Mouse (Mus musculus): ENCODE results near the gene Pccb. TPM values are rescaled to one million over a fixed set of nuclear protein-coding genes. Genes with fewer than 3 reads are reported as not detected.

Gene Pccb
- polyA plus RNA-seq, 1 experiment = 69.9 TPM

DNA sequence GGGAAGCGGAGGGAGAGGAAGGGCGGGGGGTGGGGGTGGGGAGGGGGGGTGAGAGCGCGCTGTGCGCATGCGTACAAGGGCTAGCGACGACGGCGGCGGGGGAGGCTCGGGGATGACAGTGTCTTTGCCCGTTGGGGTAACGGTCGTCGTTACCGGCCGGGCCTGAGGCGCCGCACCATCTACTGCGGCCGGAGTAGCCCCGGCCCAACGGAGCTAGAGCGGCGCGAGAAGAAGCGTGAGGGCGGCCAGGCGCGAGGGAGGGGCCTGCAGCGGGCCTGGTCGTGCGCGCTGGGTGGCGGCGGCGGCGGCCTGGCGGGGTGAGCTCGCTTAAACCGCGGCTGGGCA is 39.3 kb upstream of the Pccb start, which contains the start of gene Msl2:
Gene Msl2, plus strand, starts transcription at position 115 of the 345 bp plus-strand sequence.
- TF ChIP-seq POLR2A (IDR thresholded peaks at IDR 0.05; ENCODE audit: extremely low read depth, insufficient read depth, low read length) = peak; percentile 76
- TF ChIP-seq CTCF (IDR thresholded peaks at IDR 0.05; ENCODE audit: extremely low read depth, insufficient read depth, low read length) = no peak
- peak within 1 kb of the TSS; percentile 94 for H3K4me3 ChIP-seq (ENCODE audit: insufficient read depth, low read length)
- peaks cover 5% of the 10 kb centered on the region; the same call in 1 of the 2 replicates for H3K4me1 ChIP-seq (ENCODE audit: control insufficient read depth, insufficient read depth, low read length)
- peak within 1 kb of the TSS; percentile 100 for H3K27ac ChIP-seq (ENCODE audit: insufficient read depth, low read length)

DNA sequence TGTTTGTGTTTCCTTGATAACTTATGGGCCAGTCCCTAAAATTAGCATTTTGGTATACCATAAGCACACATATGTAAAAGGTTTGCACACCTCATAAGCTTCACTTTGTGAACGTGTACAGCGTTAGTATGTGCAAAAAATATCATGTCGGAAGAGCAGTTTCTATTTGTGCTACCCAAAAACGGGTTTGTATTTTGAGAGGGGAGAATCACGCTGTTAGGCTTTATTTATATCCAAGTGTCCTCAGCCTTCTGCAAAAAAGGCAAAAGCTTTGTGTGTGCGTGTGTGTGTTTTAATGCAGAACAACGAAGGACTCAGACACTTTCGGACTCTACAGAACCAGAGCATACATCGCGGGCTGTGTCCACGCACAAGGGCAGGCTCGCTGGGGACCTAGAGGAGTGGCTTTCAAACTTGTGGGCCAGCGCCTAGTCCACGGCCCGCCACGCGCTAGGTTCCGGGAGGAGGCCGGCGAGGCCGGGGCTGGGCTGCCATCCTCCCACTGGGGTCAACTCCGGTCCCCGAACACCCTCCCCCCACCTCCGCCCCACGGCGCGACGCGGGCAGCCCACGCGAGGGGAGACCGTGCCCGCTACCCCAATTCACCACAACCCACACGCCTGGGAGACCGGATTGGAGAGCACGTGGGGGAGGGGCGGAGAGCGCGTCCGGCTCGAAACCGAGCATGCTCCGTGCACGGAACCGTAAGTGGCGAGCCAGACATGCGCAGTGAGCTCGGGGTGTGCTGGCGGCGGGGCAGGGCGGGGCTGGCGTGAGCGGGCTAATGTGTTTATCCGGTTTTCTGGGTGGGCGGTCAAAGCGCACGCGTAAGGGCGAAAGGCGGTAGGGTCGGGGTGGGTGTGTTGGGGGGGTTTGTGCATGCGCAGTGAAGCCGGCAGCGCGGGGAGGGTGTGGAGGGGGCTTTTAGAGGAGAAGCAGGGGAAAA is 38.6 kb upstream of the Pccb start:
- TF ChIP-seq CTCF (IDR thresholded peaks at IDR 0.05; ENCODE audit: extremely low read depth, insufficient read depth, low read length) (no peak), POLR2A (IDR thresholded peaks at IDR 0.05; ENCODE audit: extremely low read depth, insufficient read depth, low read length) (peak; percentile 68; the same call in 1 of the 2 replicates)
- H3K4me3 ChIP-seq (ENCODE audit: insufficient read depth, low read length) = peak overlapping the region; percentile 94
- H3K27ac ChIP-seq (ENCODE audit: insufficient read depth, low read length) = peak overlapping the region; percentile 72
- H3K4me1 ChIP-seq (ENCODE audit: control insufficient read depth, insufficient read depth, low read length) = peaks cover 2% of the 10 kb centered on the region; the same call in 1 of the 2 replicates

DNA sequence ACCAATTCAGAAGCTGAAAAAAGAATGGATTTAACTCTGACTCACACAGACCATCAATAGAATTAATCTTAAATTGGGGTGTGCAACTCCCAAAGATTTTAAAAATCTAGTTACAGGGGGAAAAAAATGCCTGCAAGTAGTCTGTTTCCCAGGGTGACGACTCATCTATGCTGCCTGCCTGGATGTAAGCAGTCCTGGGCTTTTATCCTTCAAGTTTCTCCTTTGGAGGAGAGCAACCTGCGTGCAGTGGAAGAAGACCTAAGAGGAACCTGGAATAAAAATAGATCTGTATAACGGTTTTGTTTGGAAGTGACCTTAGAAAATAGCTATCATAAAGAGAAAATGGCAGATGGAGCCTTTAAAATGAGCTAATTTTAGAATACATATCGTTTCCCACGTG is 37.8 kb upstream of the Pccb start:
- Histone ChIP-seq H3K4me3 (ENCODE audit: insufficient read depth, low read length) (no peak overlapping the region), H3K4me1 (ENCODE audit: control insufficient read depth, insufficient read depth, low read length) (no peaks in the 10 kb centered on the region), H3K27ac (ENCODE audit: insufficient read depth, low read length) (no peak overlapping the region)
- TF ChIP-seq CTCF (IDR thresholded peaks at IDR 0.05; ENCODE audit: extremely low read depth, insufficient read depth, low read length) = no peak
- no peak for TF ChIP-seq POLR2A (IDR thresholded peaks at IDR 0.05; ENCODE audit: extremely low read depth, insufficient read depth, low read length)

DNA sequence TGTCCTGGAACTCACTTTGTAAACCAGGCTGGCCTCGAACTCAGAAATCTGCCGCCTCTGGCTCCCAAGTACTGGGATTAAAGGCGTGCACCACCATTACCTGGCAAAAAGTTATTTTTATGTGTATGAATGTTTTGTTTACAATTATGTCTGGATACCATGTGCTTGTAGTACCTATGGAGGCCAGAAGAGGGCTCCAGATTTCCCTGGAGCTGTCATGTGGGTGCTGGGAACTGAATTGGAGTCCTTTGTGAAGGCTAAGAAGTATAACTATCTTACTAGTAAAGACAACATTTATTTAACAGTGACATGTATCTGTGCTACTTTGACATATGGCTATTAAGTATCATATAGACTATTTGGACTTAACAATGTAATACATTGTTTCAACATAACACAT is 35.1 kb upstream of the Pccb start:
- TF ChIP-seq CTCF (IDR thresholded peaks at IDR 0.05; ENCODE audit: extremely low read depth, insufficient read depth, low read length) (no peak), POLR2A (IDR thresholded peaks at IDR 0.05; ENCODE audit: extremely low read depth, insufficient read depth, low read length) (no peak)
- H3K4me3 ChIP-seq (ENCODE audit: insufficient read depth, low read length) = no peak overlapping the region
- no peaks in the 10 kb centered on the region for H3K4me1 ChIP-seq (ENCODE audit: control insufficient read depth, insufficient read depth, low read length)
- no peak overlapping the region for H3K27ac ChIP-seq (ENCODE audit: insufficient read depth, low read length)

DNA sequence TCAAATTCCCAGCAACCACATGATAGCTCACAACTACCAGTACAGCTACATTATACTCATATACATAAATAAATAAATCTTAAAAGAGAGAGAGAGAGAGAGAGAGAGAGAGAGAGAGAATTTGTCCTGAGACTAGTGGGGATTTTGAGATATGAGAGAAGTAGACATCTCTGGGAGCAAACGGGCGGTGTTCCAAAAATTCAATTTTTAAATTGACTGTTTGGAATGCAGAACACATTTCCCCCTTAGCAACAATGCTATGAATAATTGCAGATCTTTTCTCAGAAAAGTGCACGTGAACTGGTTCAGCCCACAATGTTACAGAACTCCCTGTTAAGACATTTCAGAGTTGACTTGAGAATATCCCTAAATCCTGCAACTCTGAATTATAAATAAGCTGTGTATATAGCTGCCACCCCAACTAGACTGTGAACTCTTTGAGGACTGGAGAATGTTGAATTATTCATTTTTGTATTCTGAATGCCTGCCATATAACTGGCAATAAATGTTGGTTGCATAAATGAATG is 30.4 kb upstream of the Pccb start:
- TF ChIP-seq POLR2A (IDR thresholded peaks at IDR 0.05; ENCODE audit: extremely low read depth, insufficient read depth, low read length) (no peak), CTCF (IDR thresholded peaks at IDR 0.05; ENCODE audit: extremely low read depth, insufficient read depth, low read length) (no peak)
- no peaks in the 10 kb centered on the region for H3K4me1 ChIP-seq (ENCODE audit: control insufficient read depth, insufficient read depth, low read length)
- H3K4me3 ChIP-seq (ENCODE audit: insufficient read depth, low read length) = no peak overlapping the region
- H3K27ac ChIP-seq (ENCODE audit: insufficient read depth, low read length) = no peak overlapping the region; the same call in 1 of the 2 replicates

DNA sequence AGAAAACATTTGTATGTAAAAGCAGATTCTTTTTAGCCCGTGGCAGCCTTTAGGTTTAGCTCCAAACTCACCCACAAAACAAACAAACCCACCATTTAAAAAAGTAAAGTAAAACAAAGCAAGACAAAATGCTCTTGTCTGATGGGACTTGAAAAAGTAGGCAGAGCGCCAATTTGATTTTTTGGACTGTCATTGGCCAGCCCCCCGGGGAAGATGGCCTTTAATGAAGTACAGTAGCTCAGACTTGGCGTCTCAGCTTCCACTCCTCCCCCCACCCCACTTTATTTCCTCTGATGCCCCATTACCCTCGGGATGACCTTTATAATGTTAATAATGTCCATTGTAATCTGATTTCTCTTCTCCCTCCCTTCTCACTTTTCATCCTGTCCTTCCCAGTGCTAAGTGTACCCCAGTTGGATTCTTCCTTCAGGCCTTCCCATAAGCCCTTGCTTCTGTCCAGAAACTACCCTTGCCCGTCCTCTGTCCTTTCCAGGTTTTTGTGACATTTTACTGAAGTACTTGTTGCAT is 27.6 kb upstream of the Pccb start:
- Histone ChIP-seq H3K4me3 (ENCODE audit: insufficient read depth, low read length) (no peak overlapping the region), H3K4me1 (ENCODE audit: control insufficient read depth, insufficient read depth, low read length) (no peaks in the 10 kb centered on the region), H3K27ac (ENCODE audit: insufficient read depth, low read length) (no peak overlapping the region)
- no peak for TF ChIP-seq POLR2A (IDR thresholded peaks at IDR 0.05; ENCODE audit: extremely low read depth, insufficient read depth, low read length)
- no peak for TF ChIP-seq CTCF (IDR thresholded peaks at IDR 0.05; ENCODE audit: extremely low read depth, insufficient read depth, low read length)

DNA sequence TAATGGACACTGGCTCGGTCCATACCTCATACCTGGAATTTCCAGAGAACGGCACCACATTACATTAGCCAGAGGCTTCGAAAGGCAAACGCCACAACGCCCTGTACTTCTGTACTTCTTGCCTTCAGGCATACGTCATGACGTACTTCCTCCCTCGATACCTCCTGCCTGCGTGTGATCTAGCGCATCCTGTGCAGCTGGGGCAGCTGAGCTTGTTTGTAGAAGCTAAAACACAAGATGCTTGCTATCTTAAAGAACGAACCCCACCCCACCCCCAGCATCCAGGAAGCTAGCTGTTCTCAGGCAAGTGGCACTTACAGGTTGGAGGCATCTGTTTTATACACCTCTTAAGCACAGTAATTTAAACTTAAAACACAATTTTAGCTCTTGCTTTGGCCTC is 26.3 kb upstream of the Pccb start:
- TF ChIP-seq CTCF (IDR thresholded peaks at IDR 0.05; ENCODE audit: extremely low read depth, insufficient read depth, low read length) = no peak
- no peak for TF ChIP-seq POLR2A (IDR thresholded peaks at IDR 0.05; ENCODE audit: extremely low read depth, insufficient read depth, low read length)
- Histone ChIP-seq H3K4me1 (ENCODE audit: control insufficient read depth, insufficient read depth, low read length) (no peaks in the 10 kb centered on the region), H3K4me3 (ENCODE audit: insufficient read depth, low read length) (no peak overlapping the region), H3K27ac (ENCODE audit: insufficient read depth, low read length) (no peak overlapping the region)

DNA sequence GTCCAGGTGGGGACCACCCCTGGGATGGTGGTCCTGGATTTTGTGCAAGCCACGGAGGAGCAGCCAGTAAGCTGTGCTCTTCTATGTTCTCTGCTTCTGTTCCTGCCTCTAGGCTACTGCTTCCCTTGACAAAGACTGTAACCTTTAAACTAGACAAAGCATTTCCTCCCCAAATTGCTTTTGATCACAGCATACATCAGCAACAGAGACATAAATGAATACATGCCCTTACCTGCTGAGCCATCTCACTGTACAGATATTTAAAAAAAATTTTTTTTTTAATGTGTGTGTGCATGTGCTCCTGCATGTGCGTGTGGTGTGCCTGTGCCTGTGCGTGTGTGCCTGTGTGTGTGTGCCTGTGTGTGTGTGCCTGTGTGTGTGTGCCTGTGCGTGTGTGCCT is 22.5 kb upstream of the Pccb start:
- no peak for TF ChIP-seq POLR2A (IDR thresholded peaks at IDR 0.05; ENCODE audit: extremely low read depth, insufficient read depth, low read length)
- no peak for TF ChIP-seq CTCF (IDR thresholded peaks at IDR 0.05; ENCODE audit: extremely low read depth, insufficient read depth, low read length)
- no peak overlapping the region for H3K27ac ChIP-seq (ENCODE audit: insufficient read depth, low read length)
- H3K4me3 ChIP-seq (ENCODE audit: insufficient read depth, low read length) = no peak overlapping the region
- H3K4me1 ChIP-seq (ENCODE audit: control insufficient read depth, insufficient read depth, low read length) = no peaks in the 10 kb centered on the region

DNA sequence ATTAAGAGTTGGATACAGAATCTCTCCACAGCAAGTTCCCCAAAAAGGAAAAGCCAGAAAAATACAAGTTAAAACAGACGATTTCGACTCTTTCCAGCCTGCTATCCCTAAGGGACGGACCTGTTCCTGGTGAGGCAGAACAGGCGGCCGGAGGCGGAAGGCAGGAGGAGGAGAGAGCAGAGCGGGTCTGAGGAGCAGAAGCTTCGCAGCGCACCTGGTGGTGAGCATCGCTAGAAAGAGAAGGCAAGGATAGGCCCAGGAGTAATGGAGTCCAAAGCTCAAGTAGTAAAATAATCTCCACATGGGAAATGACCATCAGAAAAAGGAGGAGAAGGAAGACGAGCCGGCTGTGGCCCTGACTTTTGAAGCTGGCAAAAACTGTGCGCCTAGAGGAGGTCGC is 18.6 kb upstream of the Pccb start:
- Histone ChIP-seq H3K4me1 (ENCODE audit: control insufficient read depth, insufficient read depth, low read length) (no peaks in the 10 kb centered on the region), H3K4me3 (ENCODE audit: insufficient read depth, low read length) (no peak overlapping the region), H3K27ac (ENCODE audit: insufficient read depth, low read length) (no peak overlapping the region)
- TF ChIP-seq CTCF (IDR thresholded peaks at IDR 0.05; ENCODE audit: extremely low read depth, insufficient read depth, low read length) = no peak
- no peak for TF ChIP-seq POLR2A (IDR thresholded peaks at IDR 0.05; ENCODE audit: extremely low read depth, insufficient read depth, low read length)
